Comparison of ENCODE assay signal across 29 mouse cellular contexts in genomic region chr11:43404150-43404807, GRCm38 (mm10). TPM values are rescaled to one million over a fixed set of nuclear protein-coding genes. Genes with fewer than 3 reads are reported as not detected.
DNase-seq lines count a peak whose midpoint lies in the region; ATAC-seq lines count a peak whose summit lies in the region.
"Had no signal": no experiment of that assay in that cellular context is flagged by ENCODE, and none has a peak within 500 bp of the region (broad histone marks: within the 10 kb centered on the region; RNA-seq: fewer than 3 reads in every experiment).

No protein-coding gene starts in this region.

- DNase-seq in frontal cortex, postnatal 10 days (ENCODE audit: low spot score in 2 of 2) = no peak
- DNase-seq in brain, adult 2 months (ENCODE audit: low read depth, low spot score) = peak; percentile 58
- DNase-seq in thymus, postnatal 10 days (ENCODE audit: low spot score in 2 of 2) = no peak
- no peak for DNase-seq in c-Kit-positive CD71-positive TER-119-positive erythroid progenitor cells, embryonic 14.5 days (ENCODE audit: low spot score)
- DNase-seq: adrenal gland, adult 8-10 months; adrenal gland, postnatal 36 days; cerebellum, adult 11-12 months; cerebellum, adult 8-10 months; cerebellum, postnatal 10 days; cerebellum, postnatal 36 days; embryo, embryonic 11 days; gastrocnemius, adult 2 months; gastrocnemius, postnatal 14 days; heart, adult 2 months; heart, postnatal 14 days; heart, postnatal 4 days had no signal

- ATAC-seq in frontal cortex, adult (ENCODE audit: low TSS enrichment) = peak; percentile 71
- ATAC-seq in stomach, embryonic 15.5 days (ENCODE audit: insufficient read depth, low FRiP score, low read depth) = peak; percentile 65
- ATAC-seq: activated CD4-positive, CD25-positive, alpha-beta regulatory T cell, adult 4 months; forebrain, embryonic 15.5 days; hindbrain, postnatal 0 days; inflammation-experienced regulatory T-cells, adult 6 months had no signal

- H3K4me1 ChIP-seq in stomach, embryonic 15.5 days = no peaks in the 10 kb centered on the region
- H3K4me1 ChIP-seq: embryonic facial prominence, embryonic 10.5 days; embryonic facial prominence, embryonic 13.5 days; forebrain, embryonic 12.5 days; forebrain, embryonic 15.5 days; heart, embryonic 10.5 days; heart, embryonic 13.5 days had no signal

- H3K4me2 ChIP-seq in stomach, embryonic 15.5 days = no peak overlapping the region
- H3K4me2 ChIP-seq: embryonic facial prominence, embryonic 13.5 days; forebrain, embryonic 12.5 days; forebrain, embryonic 15.5 days; heart, embryonic 13.5 days; hindbrain, embryonic 14.5 days had no signal

- no peak overlapping the region for H3K9ac ChIP-seq in stomach, embryonic 15.5 days
- H3K9ac ChIP-seq: embryonic facial prominence, embryonic 13.5 days; forebrain, embryonic 12.5 days; forebrain, embryonic 15.5 days; heart, embryonic 13.5 days; hindbrain, embryonic 14.5 days had no signal

- WGBS in stomach, embryonic 15.5 days = 75% methylated on average over 15 of the region's 15 CpGs

- no peaks in the 10 kb centered on the region for H3K9me3 ChIP-seq in stomach, embryonic 15.5 days

- no peaks in the 10 kb centered on the region for H3K27me3 ChIP-seq in stomach, embryonic 15.5 days (replicated peaks)
- H3K27me3 ChIP-seq: embryonic facial prominence, embryonic 13.5 days; forebrain, embryonic 15.5 days; heart, embryonic 13.5 days had no signal

- no peak overlapping the region for H3K4me3 ChIP-seq in stomach, embryonic 15.5 days (replicated peaks)
- H3K4me3 ChIP-seq: embryonic facial prominence, embryonic 10.5 days; embryonic facial prominence, embryonic 13.5 days; erythroblast, embryonic 14.5 days; forebrain, embryonic 12.5 days; forebrain, embryonic 15.5 days; gastrocnemius, adult 2 months; heart, adult 2 months; heart, embryonic 10.5 days; heart, embryonic 13.5 days had no signal

- H3K27ac ChIP-seq in stomach, embryonic 15.5 days = no peak overlapping the region
- H3K27ac ChIP-seq: embryonic facial prominence, embryonic 10.5 days; embryonic facial prominence, embryonic 13.5 days; forebrain, embryonic 12.5 days; forebrain, embryonic 15.5 days; gastrocnemius, adult 2 months; heart, adult 2 months; heart, embryonic 10.5 days; heart, embryonic 13.5 days; hindbrain, embryonic 14.5 days; hindbrain, postnatal 0 days had no signal

- H3K36me3 ChIP-seq in stomach, embryonic 15.5 days = no peaks in the 10 kb centered on the region
- H3K36me3 ChIP-seq: embryonic facial prominence, embryonic 10.5 days; embryonic facial prominence, embryonic 13.5 days; forebrain, embryonic 12.5 days; forebrain, embryonic 15.5 days; heart, embryonic 10.5 days; heart, embryonic 13.5 days had no signal

RNA-seq across cellular contexts. Expression of gene Pttg1, which starts 21.8 kb away (rescaled TPM):
- polyA plus RNA-seq in stomach, embryonic 15.5 days (2015; fragmentation: Nextera tagmentation; extraction: Ambion mirVana) = 60.9 and 62.4 TPM in 2 replicates

RNA-seq across cellular contexts. Expression of gene Slu7, which starts 29.3 kb away (rescaled TPM):
- polyA plus RNA-seq in stomach, embryonic 15.5 days (2015; fragmentation: Nextera tagmentation; extraction: Ambion mirVana) = 51.0 and 51.8 TPM in 2 replicates
